Mouse (Mus musculus) monocyte, adult 5-6 weeks (primary cell): ENCODE data around the gene Tenm1. TPM values are rescaled to one million over a fixed set of nuclear protein-coding genes. Genes with fewer than 3 reads are reported as not detected.

ENCODE experiments used
- ATAC-seq: fragments of 153-309, 156-312 bp; replicated peaks from 2 replicates; pipeline ENCODE4 v1.8.0; 2017; ENCODE audit warnings: mild to moderate bottlenecking; ENCODE audit not compliant: low TSS enrichment, insufficient number of reproducible peaks, severe bottlenecking, poor library complexity, low FRiP score
- total RNA-seq: library from RNA; stranded (forward); fragments of 200-1000, 200-491, 200-594 nt; gene quantifications from 3 replicates; pipeline ENCODE4 v1.2.3, GENCODE M21; 2017

The Tenm1 gene
- total RNA-seq, 1 experiment from 2014 or later: not detected

- ATAC-seq: no peak
These were observed 455.4 kb downstream of the Tenm1 start for GRCm38 (mm10) chrX:42973562-42973961.

GRCm38 (mm10) chrX:42967611-42968010 lies 461.3 kb downstream of the Tenm1 start:
- ATAC-seq: no peak

GRCm38 (mm10) chrX:42861731-42862130 lies 567.2 kb downstream of the Tenm1 start:
- no peak for ATAC-seq

GRCm38 (mm10) chrX:42781566-42781965 lies 647.4 kb downstream of the Tenm1 start:
- no peak for ATAC-seq

GRCm38 (mm10) chrX:42718078-42718785 lies 710.7 kb downstream of the Tenm1 start:
- no peak for ATAC-seq

GRCm38 (mm10) chrX:42700291-42700690 lies 728.6 kb downstream of the Tenm1 start:
- ATAC-seq: no peak

- no peak for ATAC-seq
These were observed 781.8 kb downstream of the Tenm1 start for GRCm38 (mm10) chrX:42647131-42647530.

- no peak for ATAC-seq
These were observed 848.4 kb downstream of the Tenm1 start for GRCm38 (mm10) chrX:42580521-42580920.

- no peak for ATAC-seq
These were observed 870.2 kb downstream of the Tenm1 start for GRCm38 (mm10) chrX:42558683-42559082.

- ATAC-seq: no peak
These were observed 871.6 kb downstream of the Tenm1 start for GRCm38 (mm10) chrX:42557284-42557683.

GRCm38 (mm10) chrX:42548513-42548912 lies 880.4 kb downstream of the Tenm1 start:
- ATAC-seq: no peak

GRCm38 (mm10) chrX:42545076-42545475 lies 883.9 kb downstream of the Tenm1 start:
- no peak for ATAC-seq

- no peak for ATAC-seq
These were observed 888.2 kb downstream of the Tenm1 start for GRCm38 (mm10) chrX:42540756-42541053.

- no peak for ATAC-seq
These were observed 888.7 kb downstream of the Tenm1 start for GRCm38 (mm10) chrX:42540030-42540755.

- no peak for ATAC-seq
These were observed 898.2 kb downstream of the Tenm1 start for GRCm38 (mm10) chrX:42530703-42531102.

- ATAC-seq: no peak
These were observed 906.1 kb downstream of the Tenm1 start for GRCm38 (mm10) chrX:42522868-42523267.

GRCm38 (mm10) chrX:42512567-42512966 lies 916.4 kb downstream of the Tenm1 start:
- no peak for ATAC-seq

- no peak for ATAC-seq
These were observed 917.8 kb downstream of the Tenm1 start for GRCm38 (mm10) chrX:42511105-42511504.

- ATAC-seq: no peak
These were observed 926.5 kb downstream of the Tenm1 start, which contains the start of gene Sh2d1a for GRCm38 (mm10) chrX:42502291-42503043. Gene Sh2d1a, plus strand, starts transcription at chrX:42502453.

GRCm38 (mm10) chrX:42500538-42500937 lies 928.4 kb downstream of the Tenm1 start:
- ATAC-seq: no peak
